Mouse (Mus musculus): ENCODE measurements around the gene Tmsb15l.
"Not testable (repeated sequence)": the region's sequence is repeated elsewhere in the genome, so short reads cannot be mapped to it uniquely, and the experiment has no call there.

Tmsb15l gene

GRCm38 (mm10) chrX:136976424-136977084 lies at the start of gene Tmsb15l, which contains the start of gene Tmsb15b1:
TSS of gene Tmsb15l (minus strand) at chrX:136976869.
TSS of gene Tmsb15b1 (minus strand) at chrX:136976874.
- in situ Hi-C loops (cut with MboI; ENCODE audit: unreplicated experiment in 2 of 2) = loop anchor here in 1 of 2 experiments (5.0 kb wide), 1 partner anchor 41 kb away; no protein-coding TSS in a partner anchor

- in situ Hi-C loops (cut with MboI; ENCODE audit: unreplicated experiment in 2 of 2) = loop anchor here (5.0 to 25.0 kb wide), 7 partner anchors 37 to 282 kb away; partner anchors contain the start of genes Morf4l2 (in 1 of the 2), Tmsb15b1 (in 1 of the 2), Tmsb15b2 (in 1 of the 2) and Tmsb15l (in 1 of the 2)
These were observed 42.6 kb upstream of the Tmsb15l start for GRCm38 (mm10) chrX:137019310-137019709.

GRCm38 (mm10) chrX:137017668-137018067 lies 41.0 kb upstream of the Tmsb15l start:
- in situ Hi-C loops (cut with MboI; ENCODE audit: unreplicated experiment in 2 of 2) = loop anchor here (5.0 to 25.0 kb wide), 7 partner anchors 35 to 280 kb away; partner anchors contain the start of genes Morf4l2 (in 1 of the 2), Tmsb15b1 (in 1 of the 2), Tmsb15b2 (in 1 of the 2) and Tmsb15l (in 1 of the 2)

DNA sequence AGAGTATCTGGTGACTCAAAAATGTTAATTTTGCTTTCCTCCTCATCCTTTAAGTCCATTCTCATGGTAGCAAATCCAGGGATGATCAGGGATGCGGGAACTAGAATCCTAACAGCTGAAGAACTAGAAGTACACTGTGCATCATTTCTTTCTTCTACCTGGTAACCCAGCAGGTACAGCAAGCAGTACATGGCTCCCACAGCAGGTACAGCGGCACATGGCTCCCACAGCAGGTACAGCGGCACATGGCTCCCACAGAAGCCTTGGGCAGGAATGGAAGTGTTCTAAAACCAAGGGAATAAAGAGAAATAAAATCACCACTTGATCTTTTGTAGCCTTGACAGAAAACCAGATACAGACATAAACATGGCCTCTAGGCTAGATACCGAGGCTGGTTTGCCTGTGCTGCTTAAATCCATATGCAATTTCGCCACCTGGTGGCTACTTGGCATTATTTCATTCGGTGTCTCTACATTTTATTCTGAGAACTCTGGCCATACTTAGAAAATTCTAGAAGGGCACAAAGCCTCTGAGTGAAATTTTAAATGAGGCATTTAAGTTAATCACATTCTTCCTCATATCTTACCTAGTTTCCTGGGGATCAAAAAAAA lies 38.5 kb upstream of the Tmsb15l start:
- in situ Hi-C loops (cut with MboI; ENCODE audit: unreplicated experiment in 2 of 2) = loop anchor here (5.0 to 25.0 kb wide), 7 partner anchors 33 to 278 kb away; partner anchors contain the start of genes Morf4l2 (in 1 of the 2), Tmsb15b1 (in 1 of the 2), Tmsb15b2 (in 1 of the 2) and Tmsb15l (in 1 of the 2)

DNA sequence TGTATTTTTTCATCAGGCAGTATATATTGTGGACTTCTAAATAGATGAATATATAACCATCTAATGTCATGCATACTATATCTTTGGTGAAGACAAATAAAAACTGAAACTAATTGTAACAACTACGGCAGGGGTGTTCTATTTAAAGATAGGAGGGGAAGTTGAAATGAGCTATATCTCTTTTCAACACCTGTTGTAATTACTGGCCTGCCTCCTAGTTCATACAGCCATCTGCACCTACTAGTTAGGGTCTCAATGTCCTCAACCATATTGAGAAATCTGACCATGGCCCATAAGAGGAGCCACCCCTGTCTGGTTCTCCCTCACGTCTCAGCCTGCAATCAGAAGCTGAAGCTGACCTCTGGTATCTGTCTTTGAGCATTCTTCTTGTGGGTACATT lies 19.6 kb upstream of the Tmsb15l start:
- in situ Hi-C loops (cut with MboI; ENCODE audit: unreplicated experiment in 2 of 2) = no loop called here

DNA sequence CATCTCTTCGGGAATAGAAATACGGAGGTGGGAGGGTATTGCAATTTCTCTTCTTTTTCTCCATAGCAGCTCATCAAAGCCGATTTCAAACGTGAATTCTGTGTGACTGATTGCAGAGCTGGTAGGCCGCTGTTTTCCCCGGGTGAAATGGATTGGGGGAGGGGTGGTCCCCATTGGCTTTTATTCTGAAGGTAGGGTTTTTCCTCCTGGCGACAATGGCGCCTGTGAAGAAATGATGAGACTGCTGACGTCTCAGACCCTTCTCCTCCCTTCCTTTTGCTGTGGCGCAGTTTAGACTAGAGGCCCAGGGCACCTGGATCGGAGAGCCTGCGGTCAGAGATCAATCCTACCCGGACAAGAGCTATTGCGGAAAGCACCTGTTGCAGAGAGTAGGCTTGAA lies 17.0 kb upstream of the Tmsb15l start:
- in situ Hi-C loops (cut with MboI; ENCODE audit: unreplicated experiment in 2 of 2) = no loop called here

DNA sequence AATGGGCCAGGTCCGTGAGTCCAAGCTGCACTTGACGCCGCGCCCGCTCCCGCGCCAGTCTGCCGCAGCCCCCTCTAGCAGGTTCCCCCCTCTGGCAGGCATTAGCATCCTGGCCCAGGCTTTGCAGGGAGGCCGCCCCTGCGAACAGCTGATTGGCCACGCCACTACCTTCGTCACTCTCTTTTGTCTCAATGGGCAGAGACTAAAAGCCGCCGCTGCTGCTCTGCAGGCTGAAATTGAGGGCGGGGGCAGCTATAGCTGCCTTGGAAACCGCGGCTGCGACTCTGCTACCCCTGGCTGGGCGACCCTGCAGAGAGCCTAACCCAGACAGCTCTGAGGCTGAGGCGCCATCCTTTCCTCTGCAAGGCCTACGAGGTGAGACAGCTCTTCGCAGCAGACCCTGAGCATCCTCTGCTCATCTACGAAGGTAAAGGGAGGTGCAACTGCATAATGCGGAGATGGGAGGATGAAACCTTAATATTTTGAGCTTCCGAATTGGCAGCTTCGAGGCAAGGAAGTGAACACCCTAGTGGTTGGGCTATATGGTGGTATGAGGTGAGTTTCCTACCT lies 16.4 kb upstream of the Tmsb15l start, which contains the start of gene Zcchc18:
Zcchc18 (plus strand) TSS at position 178 of the 570 bp plus-strand sequence.
- in situ Hi-C loops (cut with MboI; ENCODE audit: unreplicated experiment in 2 of 2) = no loop called here

DNA sequence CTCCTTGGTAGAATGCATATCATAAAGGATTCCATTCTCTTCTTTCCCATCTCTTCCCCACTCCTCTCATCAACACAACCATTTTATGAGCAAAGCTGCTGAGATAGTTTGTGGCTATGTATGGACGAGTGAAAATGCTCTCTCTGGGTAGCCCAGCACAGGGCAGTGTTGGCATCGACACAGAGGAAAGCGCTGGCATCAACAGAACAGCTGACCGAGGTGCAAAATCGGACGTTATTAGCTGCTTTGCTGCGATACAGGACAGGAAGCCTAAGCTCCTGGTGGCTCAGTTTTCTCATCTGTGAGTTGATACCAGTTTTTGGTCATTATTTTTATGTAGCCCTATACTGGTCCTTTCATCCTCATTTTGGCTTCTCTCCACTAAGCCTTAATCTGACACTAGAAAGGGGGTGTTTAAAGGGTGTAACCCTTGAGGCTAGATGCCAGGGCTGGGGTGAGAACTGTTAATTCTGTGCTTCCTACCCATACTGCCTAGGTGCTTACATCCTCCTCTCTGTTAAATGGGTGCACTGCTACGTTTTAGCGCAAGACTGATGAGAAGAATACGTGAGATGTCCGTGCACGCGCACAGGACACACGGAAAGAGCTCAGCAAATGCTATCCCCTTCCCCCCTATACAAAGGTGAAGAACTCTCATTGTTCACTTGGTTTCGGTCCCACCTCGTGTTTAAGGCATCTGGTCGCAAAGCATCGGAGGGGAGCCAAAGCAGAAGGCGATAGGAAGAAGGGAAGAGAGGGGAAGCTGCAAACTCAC lies 15.7 kb upstream of the Tmsb15l start:
- in situ Hi-C loops (cut with MboI; ENCODE audit: unreplicated experiment in 2 of 2) = no loop called here

GRCm38 (mm10) chrX:136991274-136991673 lies 14.6 kb upstream of the Tmsb15l start:
- in situ Hi-C loops (cut with MboI; ENCODE audit: unreplicated experiment in 2 of 2) = no loop called here

DNA sequence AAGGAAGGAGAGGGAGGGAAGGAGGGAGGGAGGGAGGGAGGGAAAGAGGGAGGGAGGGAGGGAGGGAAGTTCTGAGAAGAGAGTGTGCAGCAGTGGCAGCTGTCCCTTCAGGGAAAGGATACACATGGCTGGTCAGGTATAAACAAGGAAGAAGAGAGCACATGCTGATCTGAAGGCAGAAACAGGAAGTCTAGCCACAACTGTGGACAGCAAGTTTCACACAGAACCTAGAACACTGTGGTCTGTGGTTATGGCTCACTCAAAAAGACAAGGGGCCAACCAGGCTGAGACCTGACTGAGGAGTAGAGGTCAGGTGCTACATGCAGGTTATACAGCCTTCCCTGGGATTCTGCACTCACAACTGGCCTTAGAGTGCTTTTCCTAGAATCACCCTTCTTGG lies 9.4 kb upstream of the Tmsb15l start:
- in situ Hi-C loops (cut with MboI; ENCODE audit: unreplicated experiment in 2 of 2) = no loop called here

DNA sequence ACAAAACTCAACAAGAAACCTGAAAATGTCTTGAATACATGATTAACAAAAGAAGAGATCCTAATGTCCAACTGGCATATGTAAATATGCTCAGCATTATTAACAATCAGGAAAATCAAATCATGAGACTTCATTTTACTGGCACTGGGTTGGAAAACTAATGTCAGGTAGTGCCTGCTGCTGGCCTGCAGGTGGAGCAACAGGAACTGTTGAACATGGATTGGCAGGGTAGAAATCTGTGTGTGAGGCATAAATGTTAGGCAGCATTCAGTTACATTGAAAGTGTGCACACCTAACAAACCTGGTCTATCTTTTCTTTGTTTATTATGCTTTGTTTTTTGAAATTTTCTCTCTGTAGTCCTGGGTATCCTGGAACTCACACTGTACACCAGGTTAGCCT lies 1.9 kb upstream of the Tmsb15l start:
- in situ Hi-C loops (cut with MboI; ENCODE audit: unreplicated experiment in 2 of 2) = loop anchor here in 1 of 2 experiments (5.0 kb wide), 1 partner anchor 39 kb away; no protein-coding TSS in a partner anchor

GRCm38 (mm10) chrX:136975397-136975796 lies 1.3 kb downstream of the Tmsb15l start, which contains the start of gene Tmsb15b2:
TSS of gene Tmsb15b2 (minus strand) at chrX:136975497.
- in situ Hi-C loops (cut with MboI; ENCODE audit: unreplicated experiment in 2 of 2) = loop anchor here in 1 of 2 experiments (5.0 kb wide), 1 partner anchor 42 kb away; no protein-coding TSS in a partner anchor

DNA sequence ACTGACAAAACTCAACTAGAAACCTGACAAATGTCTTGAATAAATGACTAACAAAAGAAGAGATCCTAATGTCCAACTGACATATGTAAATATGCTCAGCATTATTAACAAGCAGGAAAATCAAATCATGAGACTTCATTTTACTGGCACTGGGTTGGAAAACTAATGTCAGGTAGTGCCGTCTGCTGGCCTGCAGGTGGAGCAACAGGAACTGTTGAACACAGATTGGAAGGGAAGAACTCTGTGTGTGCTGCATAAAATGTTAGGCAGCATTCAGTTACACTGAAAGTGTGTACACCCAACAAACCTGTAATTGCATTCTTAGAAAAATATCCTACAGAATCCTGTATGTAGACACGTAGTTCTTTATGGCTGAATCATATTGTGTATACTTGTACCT lies 17.0 kb downstream of the Tmsb15l start:
- in situ Hi-C loops (cut with MboI; ENCODE audit: unreplicated experiment in 2 of 2) = loop anchor here in 1 of 2 experiments (10.0 kb wide), 1 partner anchor 55 kb away; no protein-coding TSS in a partner anchor

DNA sequence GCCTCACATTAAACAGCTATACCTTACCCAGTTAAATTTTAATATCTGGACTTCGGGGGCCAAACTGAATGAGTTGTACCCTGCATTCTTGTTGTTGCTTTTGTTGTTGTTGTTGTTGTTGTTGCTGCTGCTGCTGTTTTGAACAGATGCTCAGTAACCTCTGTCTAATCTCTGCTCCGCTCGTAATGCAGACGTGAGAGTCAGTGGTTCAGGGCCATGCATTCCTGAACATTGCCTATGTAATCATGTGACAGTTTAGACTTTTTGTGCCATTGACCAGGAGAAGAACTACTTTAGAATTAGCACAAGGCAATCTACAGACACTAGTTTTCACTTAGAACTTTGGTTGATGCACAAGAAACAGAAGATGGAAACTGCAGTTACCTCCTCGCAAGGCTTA lies 18.4 kb downstream of the Tmsb15l start:
- in situ Hi-C loops (cut with MboI; ENCODE audit: unreplicated experiment in 2 of 2) = not testable (repeated sequence)

DNA sequence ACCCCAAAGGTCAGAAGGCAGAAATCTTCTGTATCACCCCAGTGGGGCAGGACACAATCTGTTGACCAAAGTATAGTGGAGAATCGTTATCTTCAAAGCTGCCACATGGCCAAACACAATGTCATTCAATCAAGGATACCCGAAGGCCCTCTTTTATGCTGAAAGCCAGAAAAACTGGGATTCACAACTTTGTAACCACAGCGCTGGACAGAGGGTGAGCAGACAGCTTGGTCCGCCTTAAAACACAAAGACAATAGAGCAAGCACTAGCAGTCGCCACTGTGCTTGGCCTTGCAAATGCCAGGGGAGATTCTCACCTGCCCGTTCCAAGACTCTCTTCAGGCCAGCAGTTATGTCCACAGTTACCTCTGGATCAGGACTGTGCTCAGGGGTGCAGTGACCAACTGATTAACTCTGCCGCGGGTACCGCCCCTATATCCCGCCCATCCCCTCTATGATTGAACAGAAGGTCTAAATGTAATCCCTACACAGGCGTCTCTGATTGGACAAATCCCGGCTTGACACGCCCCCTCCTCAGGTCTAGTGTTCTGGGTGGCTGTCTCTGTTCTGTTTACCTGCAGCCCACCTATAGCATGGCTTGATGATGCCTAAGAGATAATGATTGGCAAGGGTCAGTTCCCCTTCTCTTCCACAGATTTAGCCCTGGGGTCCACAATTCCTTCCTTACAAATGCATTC lies 18.9 kb downstream of the Tmsb15l start:
- in situ Hi-C loops (cut with MboI; ENCODE audit: unreplicated experiment in 2 of 2) = not testable (repeated sequence)

- in situ Hi-C loops (cut with MboI; ENCODE audit: unreplicated experiment in 2 of 2) = no loop called here
These were observed 38.7 kb downstream of the Tmsb15l start for GRCm38 (mm10) chrX:136937985-136938384.

DNA sequence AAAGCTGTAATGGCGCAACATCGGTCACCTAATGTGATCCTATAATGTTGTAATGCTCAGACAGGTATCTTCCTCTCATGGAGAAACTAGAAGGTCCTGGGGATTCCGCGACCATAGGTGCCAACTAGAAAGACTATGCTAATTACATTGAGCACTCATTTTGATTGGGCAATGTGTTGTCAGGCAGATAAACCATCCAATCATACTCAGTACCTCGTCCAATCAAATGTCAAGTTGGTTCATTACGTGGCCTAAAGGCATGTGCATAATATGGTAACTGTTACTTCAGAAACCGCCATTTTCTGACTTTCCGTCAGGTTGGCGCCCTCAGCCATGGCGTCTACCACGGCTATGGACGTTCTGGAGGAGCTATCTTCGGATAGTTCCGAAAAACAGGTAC lies 49.6 kb downstream of the Tmsb15l start, which contains the start of gene H2bfm:
H2bfm (plus strand) TSS at position 295 of the 400 bp plus-strand sequence.
- in situ Hi-C loops (cut with MboI; ENCODE audit: unreplicated experiment in 2 of 2) = no loop called here

GRCm38 (mm10) chrX:136925863-136926262 lies 50.8 kb downstream of the Tmsb15l start:
- in situ Hi-C loops (cut with MboI; ENCODE audit: unreplicated experiment in 2 of 2) = no loop called here
